Mouse (Mus musculus) lung, embryonic 14.5 days (tissue): ENCODE data around the gene Srarp. TPM values are rescaled to one million over a fixed set of nuclear protein-coding genes. Genes with fewer than 3 reads are reported as not detected.
A peak's percentile ranks its signal among the peaks of the same experiment; 100 is the strongest.

Experiments
- ATAC-seq: fragments of 200-750 bp; cut with Nextera tagmentation; 2 replicates; pipeline ENCODE4 v1.8.0; 2017; ENCODE audit warnings: mild to moderate bottlenecking, moderate TSS enrichment, moderate library complexity; ENCODE audit not compliant: insufficient read depth
- DNase-seq: peaks from one replicate; pipeline ENCODE4 v3.0.0-alpha.2; 2015
- H3K27ac ChIP-seq: fragments of 300-500 bp; sonication (generic); 2 replicates; pipeline ENCODE4 v1.5.1; 2014; ENCODE audit warnings: low read depth, mild to moderate bottlenecking, moderate library complexity
- H3K27me3 ChIP-seq: fragments of 300-500 bp; sonication (generic); 2 replicates; pipeline ENCODE4 v1.6.1; 2014; ENCODE audit warnings: low read length, control low read depth; ENCODE audit not compliant: insufficient read depth
- H3K36me3 ChIP-seq: fragments of 300-500 bp; sonication (generic); 2 replicates; pipeline ENCODE4 v1.6.1; 2014; ENCODE audit warnings: control low read depth; ENCODE audit not compliant: insufficient read depth
- H3K4me1 ChIP-seq: fragments of 300-500 bp; sonication (generic); 2 replicates; pipeline ENCODE4 v1.6.1; 2014; ENCODE audit warnings: antibody characterized with exemption, control low read depth; ENCODE audit not compliant: insufficient read depth
- H3K4me2 ChIP-seq: fragments of 300-500 bp; sonication (generic); 2 replicates; pipeline ENCODE4 v1.6.1; 2014; ENCODE audit warnings: mild to moderate bottlenecking
- H3K4me3 ChIP-seq: fragments of 300-500 bp; sonication (generic); 2 replicates; pipeline ENCODE4 v1.5.1; 2014; ENCODE audit warnings: low read depth, low read length
- H3K9ac ChIP-seq: fragments of 300-500 bp; sonication (generic); 2 replicates; pipeline ENCODE4 v1.6.1; 2014
- H3K9me3 ChIP-seq: fragments of 300-500 bp; sonication (generic); 2 replicates; pipeline ENCODE4 v1.6.1; 2016; ENCODE audit warnings: low read depth, low read length, control low read depth
- CTCF ChIP-seq: IDR thresholded peaks from 2 replicates; pipeline ENCODE4 v1.5.1; 2016; ENCODE audit warnings: antibody characterized with exemption, low read depth
- WGBS: fragments of 180-500 bp; shearing (Covaris S2); extraction: QIAGEN DNeasy Blood & Tissue Kit; methylation state at CpG from one replicate; pipeline ENCODE4 v1.1.7; 2014; 5-methylcytosine and 5-hydroxymethylcytosine counted together
- polyA plus RNA-seq: library from polyadenylated mRNA; unstranded; fragments of >200 nt; fragmentation: Nextera tagmentation; extraction: Ambion mirVana; gene quantifications from 2 replicates; pipeline ENCODE4 v1.2.1, GENCODE M21; 2014

The Srarp gene
- polyA plus RNA-seq, 1 experiment from 2014 or later, result not detected

GRCm38 (mm10) chr4:141451251-141451650 lies 15.3 kb upstream of the Srarp start:
- TF ChIP-seq CTCF, result no peak

GRCm38 (mm10) chr4:141446211-141446610 lies 10.3 kb upstream of the Srarp start:
- ATAC-seq (no peak), DNase-seq (no peak)
- Histone ChIP-seq H3K4me2 (no peak overlapping the region), H3K9ac (no peak overlapping the region), H3K36me3 (peaks cover 29% of the 10 kb centered on the region), H3K9me3 (no peaks in the 10 kb centered on the region), H3K4me3 (no peak overlapping the region), H3K4me1 (no peaks in the 10 kb centered on the region), H3K27ac (no peak overlapping the region), H3K27me3 (no peaks in the 10 kb centered on the region)
- WGBS, result 56% methylated on average over 7 of the region's 7 CpGs
- no peak for TF ChIP-seq CTCF

More at GRCm38 (mm10) chr4:141451251-141451650, 15.3 kb upstream of the Srarp start:
- 71% methylated on average over 2 of the region's 2 CpGs for WGBS
- Histone ChIP-seq H3K4me2 (no peak overlapping the region), H3K27ac (no peak overlapping the region), H3K9ac (no peak overlapping the region), H3K36me3 (peaks cover 49% of the 10 kb centered on the region), H3K4me3 (no peak overlapping the region), H3K4me1 (no peaks in the 10 kb centered on the region), H3K9me3 (no peaks in the 10 kb centered on the region), H3K27me3 (no peaks in the 10 kb centered on the region)
- DNase-seq (no peak), ATAC-seq (no peak)

GRCm38 (mm10) chr4:141445328-141445720 lies 9.4 kb upstream of the Srarp start:
- H3K27me3 ChIP-seq, result no peaks in the 10 kb centered on the region
- 12% methylated on average over 14 of the region's 14 CpGs for WGBS
- no peak for ATAC-seq

GRCm38 (mm10) chr4:141444451-141445327 lies 8.8 kb upstream of the Srarp start, which contains the start of gene Zbtb17:
Gene Zbtb17, plus strand, starts transcription at chr4:141444654.
- Histone ChIP-seq H3K4me3 (peak within 1 kb of the TSS; percentile 100), H3K4me2 (peak within 1 kb of the TSS; percentile 84), H3K27ac (peak within 1 kb of the TSS; percentile 75; the same call in 1 of the 2 replicates), H3K4me1 (no peaks in the 10 kb centered on the region), H3K9me3 (no peaks in the 10 kb centered on the region), H3K9ac (peak within 1 kb of the TSS; percentile 93), H3K36me3 (peaks cover 27% of the 10 kb centered on the region), H3K27me3 (no peaks in the 10 kb centered on the region)
- ATAC-seq (peak; percentile 92), DNase-seq (peak; percentile 97)
- no peak for TF ChIP-seq CTCF
- WGBS, result under 1% methylated on average over 77 of the region's 102 CpGs

More at GRCm38 (mm10) chr4:141445328-141445720, 9.4 kb upstream of the Srarp start:
- Histone ChIP-seq H3K36me3 (peaks cover 28% of the 10 kb centered on the region), H3K4me1 (no peaks in the 10 kb centered on the region), H3K27ac (no peak overlapping the region), H3K9ac (peak overlapping the region; percentile 93), H3K4me3 (peak overlapping the region; percentile 100), H3K4me2 (peak overlapping the region; percentile 84), H3K9me3 (no peaks in the 10 kb centered on the region)
- DNase-seq, result no peak
- no peak for TF ChIP-seq CTCF

GRCm38 (mm10) chr4:141443641-141444429 lies 7.9 kb upstream of the Srarp start:
- TF ChIP-seq CTCF, result no peak
- peak overlapping the region; percentile 84 for H3K4me2 ChIP-seq
- H3K9me3 ChIP-seq, result no peaks in the 10 kb centered on the region
- peaks cover 19% of the 10 kb centered on the region for H3K36me3 ChIP-seq
- H3K9ac ChIP-seq, result peak overlapping the region; percentile 93
- ATAC-seq, result no peak
- no peaks in the 10 kb centered on the region for H3K4me1 ChIP-seq
- DNase-seq, result no peak
- H3K27ac ChIP-seq, result no peak overlapping the region
- WGBS, result 36% methylated on average over 11 of the region's 11 CpGs
- H3K27me3 ChIP-seq, result no peaks in the 10 kb centered on the region
- H3K4me3 ChIP-seq, result peak overlapping the region; percentile 100

GRCm38 (mm10) chr4:141440877-141441276 lies 5.0 kb upstream of the Srarp start:
- H3K27me3 ChIP-seq, result no peaks in the 10 kb centered on the region
- H3K36me3 ChIP-seq, result no peaks in the 10 kb centered on the region
- no peak for DNase-seq
- H3K9me3 ChIP-seq, result no peaks in the 10 kb centered on the region
- no peak overlapping the region for H3K9ac ChIP-seq
- no peak overlapping the region for H3K4me3 ChIP-seq
- H3K4me1 ChIP-seq, result no peaks in the 10 kb centered on the region
- no peak for ATAC-seq
- H3K4me2 ChIP-seq, result no peak overlapping the region
- no peak overlapping the region for H3K27ac ChIP-seq
- TF ChIP-seq CTCF, result no peak
